ENCODE assay signal across 8 mouse cellular contexts in the genomic region with DNA sequence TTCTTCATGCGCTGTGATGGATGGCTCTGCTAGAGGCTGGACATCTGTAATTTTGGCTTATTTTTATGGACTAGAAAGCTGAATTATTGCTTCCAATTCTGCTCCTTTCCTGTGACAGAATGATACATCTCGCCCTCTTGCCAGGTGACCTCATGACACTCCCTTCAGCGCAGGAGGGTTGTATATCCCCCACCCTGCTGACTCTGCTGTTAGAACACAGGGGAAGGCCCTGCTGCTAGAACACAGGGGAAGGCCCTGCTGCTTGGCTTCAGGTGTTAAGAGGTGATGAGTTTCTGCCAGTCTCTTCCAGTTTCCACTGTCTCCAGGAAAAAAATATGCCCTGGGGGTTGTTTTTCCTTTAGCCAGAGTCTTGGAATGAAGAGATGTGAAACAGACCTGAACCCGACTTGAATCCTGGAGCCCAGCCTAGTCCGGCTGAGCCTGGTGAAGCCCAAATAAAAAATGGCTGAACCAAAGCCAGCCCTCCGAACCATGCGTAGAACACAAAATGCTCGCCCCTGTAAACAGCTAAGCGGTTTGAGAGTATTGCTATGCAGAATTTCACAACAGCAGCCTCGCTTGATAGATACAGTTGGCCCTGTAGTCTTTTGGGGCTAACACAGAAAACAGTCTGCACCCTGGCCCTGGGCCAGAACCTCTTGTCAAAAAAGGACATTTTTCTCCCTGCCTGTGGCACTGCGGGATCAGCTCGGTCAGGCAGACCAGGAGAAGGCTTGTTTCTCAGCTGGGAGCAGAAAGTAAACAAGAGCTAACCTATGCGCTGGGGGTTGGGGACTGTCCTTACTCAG. TPM values are rescaled to one million over a fixed set of nuclear protein-coding genes. Genes with fewer than 3 reads are reported as not detected.
DNase-seq lines count a peak whose midpoint lies in the region; ATAC-seq lines count a peak whose summit lies in the region.

No protein-coding gene starts in this region.

- WGBS in heart, embryonic 11.5 days (ENCODE audit: insufficient replicate concordance), result 84% methylated on average over 13 of the region's 13 CpGs
- 77% methylated on average over 13 of the region's 13 CpGs for WGBS in heart, embryonic 13.5 days

- H3K27me3 ChIP-seq in heart, embryonic 11.5 days (ENCODE audit: control insufficient read depth, insufficient read depth, low read length), result no peaks in the 10 kb centered on the region
- no peaks in the 10 kb centered on the region for H3K27me3 ChIP-seq in heart, embryonic 13.5 days (replicated peaks)

- no peaks in the 10 kb centered on the region for H3K4me1 ChIP-seq in heart, embryonic 11.5 days (ENCODE audit: control insufficient read depth, insufficient read depth, low read length)
- H3K4me1 ChIP-seq in heart, embryonic 13.5 days, result no peaks in the 10 kb centered on the region

- H3K9ac ChIP-seq in heart, embryonic 11.5 days (ENCODE audit: low read depth, low read length), result no peak overlapping the region
- H3K9ac ChIP-seq in heart, embryonic 13.5 days, result no peak overlapping the region

- H3K9me3 ChIP-seq in heart, embryonic 11.5 days (replicated peaks; ENCODE audit: control insufficient read depth, low read length), result no peaks in the 10 kb centered on the region
- H3K9me3 ChIP-seq in heart, embryonic 13.5 days, result no peaks in the 10 kb centered on the region

- no peak for ATAC-seq in heart, embryonic 11.5 days (replicated peaks; ENCODE audit: insufficient number of reproducible peaks, low FRiP score, low TSS enrichment)
- no peak for ATAC-seq in heart, embryonic 13.5 days (ENCODE audit: extremely low read depth, insufficient number of reproducible peaks, low FRiP score, low TSS enrichment)
- no peak for ATAC-seq in erythroid progenitor cell, adult 5-6 weeks (replicated peaks; ENCODE audit: low FRiP score, poor library complexity, severe bottlenecking)

- H3K27ac ChIP-seq in heart, embryonic 11.5 days (ENCODE audit: low read depth, low read length), result no peak overlapping the region
- peak overlapping the region; percentile 17; the same call in 1 of the 2 replicates for H3K27ac ChIP-seq in heart, embryonic 13.5 days (replicated peaks)

- H3K4me2 ChIP-seq in heart, embryonic 11.5 days, result no peak overlapping the region
- no peak overlapping the region for H3K4me2 ChIP-seq in heart, embryonic 13.5 days

- no peak overlapping the region for H3K4me3 ChIP-seq in heart, embryonic 11.5 days (ENCODE audit: low read depth, low read length)
- no peak overlapping the region for H3K4me3 ChIP-seq in heart, embryonic 13.5 days

- peak; percentile 49 to 54 for DNase-seq in heart, adult 9 months (ENCODE audit: low spot score in 2 of 2)
- peak; percentile 73 to 74 for DNase-seq in adrenal gland, postnatal 36 days
- peak; percentile 74 to 77 for DNase-seq in kidney, postnatal 25 days
- DNase-seq in lung, postnatal 25 days (ENCODE audit: low spot score), result peak; percentile 56
- DNase-seq in thymus, postnatal 4 days, result no peak

- peaks cover 31% of the 10 kb centered on the region for H3K36me3 ChIP-seq in heart, embryonic 11.5 days (ENCODE audit: control insufficient read depth, insufficient read depth, low read length)
- peaks cover 96% of the 10 kb centered on the region for H3K36me3 ChIP-seq in heart, embryonic 13.5 days

RNA-seq across cellular contexts. Expression of gene Setd7, which starts 29.0 kb away (rescaled TPM):
- polyA plus RNA-seq in heart, embryonic 11.5 days (2014; fragmentation: Nextera tagmentation; extraction: Ambion mirVana), result 6.0 and 8.4 TPM in 2 replicates
- 10 to 100 TPM; 50.6 to 52.8 TPM for total RNA-seq in adrenal gland, postnatal 36 days (2021)
- 3.8 and 5.8 TPM in 2 replicates for polyA plus RNA-seq in heart, embryonic 13.5 days (2015; fragmentation: Nextera tagmentation; extraction: Ambion mirVana)
- 5.9 and 9.4 TPM in 2 replicates for total RNA-seq in erythroid progenitor cell, adult 5-6 weeks (2015; ENCODE audit: low replicate concordance)
- total RNA-seq in erythroid progenitor cell, adult 5-6 weeks (2017; ENCODE audit: low replicate concordance), result 1.6 and 3.3 TPM in 2 replicates

RNA-seq across cellular contexts. Expression of gene Rab33b, which starts 48.0 kb away (rescaled TPM):
- 13.7 and 16.2 TPM in 2 replicates for polyA plus RNA-seq in heart, embryonic 11.5 days (2014; fragmentation: Nextera tagmentation; extraction: Ambion mirVana)
- 10 to 100 TPM; 15.8 to 17.8 TPM for total RNA-seq in adrenal gland, postnatal 36 days (2021)
- polyA plus RNA-seq in heart, embryonic 13.5 days (2015; fragmentation: Nextera tagmentation; extraction: Ambion mirVana), result 13.6 TPM in 2 replicates
- 2.5 and 5.4 TPM in 2 replicates for total RNA-seq in erythroid progenitor cell, adult 5-6 weeks (2015; ENCODE audit: low replicate concordance)
- 2.2 and 2.9 TPM in 2 replicates for total RNA-seq in erythroid progenitor cell, adult 5-6 weeks (2017; ENCODE audit: low replicate concordance)

Comparison
In these comparisons a context has a peak if more than half of its experiments do, and no peak if none do; other contexts are left out.
1. RNA of gene Setd7, which starts 29.0 kb away (total RNA-seq): 50.6 to 52.8 TPM in adrenal gland, postnatal 36 days; 1.6 to 9.4 TPM in erythroid progenitor cell, adult 5-6 weeks; every median in the first group is over 4 times any median in the second.